Mouse (Mus musculus): ENCODE data around the gene 2010300C02Rik.
"Not testable (repeated sequence)": the region's sequence is repeated elsewhere in the genome, so short reads cannot be mapped to it uniquely, and the experiment has no call there.

2010300C02Rik gene

GRCm38 (mm10) chr1:37719761-37720640 lies at the start of gene 2010300C02Rik:
2010300C02Rik (minus strand) TSS chr1:37720085.
- no peak for DNase-seq (ENCODE audit: low read depth in 2 of 2, low spot score in 2 of 2)

DNA sequence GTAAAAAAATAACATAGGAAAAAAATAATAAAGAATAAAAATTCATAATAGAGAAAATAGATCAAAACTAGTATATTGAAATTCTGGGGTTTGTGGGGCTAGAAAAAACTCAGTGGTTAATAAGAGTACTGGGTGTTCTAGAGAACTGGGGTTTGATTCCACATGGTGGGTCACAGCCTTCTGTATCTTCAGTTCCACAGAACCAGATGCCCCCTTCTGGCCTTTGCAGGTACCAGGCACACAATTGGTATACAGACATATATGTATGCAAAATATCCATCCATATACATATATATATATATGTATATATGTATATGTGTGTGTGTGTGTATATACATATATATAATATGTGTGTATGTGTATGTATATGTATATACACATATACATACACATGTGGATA lies 39.5 kb upstream of the 2010300C02Rik start:
- no peak for DNase-seq (ENCODE audit: low read depth in 2 of 2, low spot score in 2 of 2)

DNA sequence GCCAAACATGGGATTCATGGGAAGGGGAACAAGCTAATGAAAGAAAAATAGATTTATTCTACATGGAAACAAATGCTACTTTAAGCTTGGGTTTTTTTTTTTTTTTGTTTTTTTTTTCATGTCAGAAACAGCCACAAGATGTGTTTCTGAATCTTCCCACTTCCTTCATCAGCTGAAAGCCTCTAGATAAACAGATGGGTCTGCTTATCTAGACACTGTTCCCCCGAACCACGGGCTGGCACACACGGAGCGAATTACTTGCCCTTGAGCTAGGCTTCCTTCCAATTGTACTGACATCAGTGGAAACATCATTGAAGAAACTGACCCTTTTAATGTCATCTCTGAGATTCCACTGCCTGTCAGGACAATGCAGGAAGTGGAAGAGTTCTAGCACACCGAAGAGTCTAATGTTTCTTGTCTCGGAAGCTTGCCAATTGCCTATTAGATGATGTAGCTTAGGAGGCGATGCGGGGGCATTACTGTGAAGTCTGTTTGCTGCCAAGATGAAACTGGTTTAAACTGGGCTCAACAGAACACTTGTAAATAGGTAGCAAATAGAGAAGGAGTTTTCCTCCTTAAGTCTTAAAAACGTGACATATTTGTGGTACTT lies 24.9 kb upstream of the 2010300C02Rik start:
- DNase-seq (ENCODE audit: low read depth in 2 of 2, low spot score in 2 of 2): no peak

DNA sequence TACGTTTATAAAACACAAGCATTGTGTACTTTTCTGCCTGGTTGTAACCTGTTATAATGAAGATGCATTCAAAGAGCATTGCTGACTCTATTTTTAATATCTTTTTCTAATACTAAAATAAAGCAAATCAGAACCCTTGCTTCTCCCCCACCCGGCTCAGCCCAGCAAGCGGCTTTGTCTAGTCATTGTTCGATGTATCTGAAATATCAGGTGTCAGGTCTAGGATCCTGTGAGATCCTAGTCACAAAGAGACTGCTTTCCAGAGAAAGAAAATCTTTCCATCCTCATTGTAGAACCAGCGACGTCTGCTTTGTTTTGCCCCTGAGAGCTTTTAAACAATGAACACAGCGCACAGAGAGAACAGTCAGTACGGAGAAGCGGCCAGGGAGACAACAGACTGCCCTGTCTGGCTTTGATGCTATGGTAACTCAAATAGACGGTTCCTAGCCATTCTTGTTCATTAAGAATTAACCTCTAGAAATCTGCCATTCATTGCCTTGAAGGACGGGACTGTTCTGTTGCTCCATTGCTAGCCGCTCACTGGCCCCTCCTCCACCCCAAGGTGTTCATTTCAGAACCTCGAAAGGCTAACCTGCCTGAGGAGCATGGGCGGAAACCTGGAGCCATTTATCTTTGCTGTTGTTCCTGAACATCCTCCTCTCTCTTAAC lies 22.9 kb upstream of the 2010300C02Rik start:
- no peak for DNase-seq (ENCODE audit: low read depth in 2 of 2, low spot score in 2 of 2)

DNA sequence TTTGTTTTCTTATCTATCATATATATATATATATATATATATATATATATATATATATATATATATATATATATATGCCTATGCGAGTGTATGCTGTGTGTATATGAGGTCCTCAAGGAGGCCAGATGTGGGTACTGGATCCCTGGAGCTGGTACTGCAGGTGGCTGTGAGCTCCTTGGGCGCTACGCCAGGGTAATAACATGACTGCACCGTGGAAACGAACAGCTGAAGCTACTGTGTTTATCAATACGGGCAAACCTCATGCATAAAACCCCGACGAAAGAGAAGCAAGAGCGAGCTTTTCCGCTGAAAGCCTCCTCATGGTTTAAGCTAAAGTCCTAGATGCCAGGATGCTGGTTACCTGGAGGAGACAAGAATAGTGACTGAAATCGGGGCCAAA lies 22.2 kb upstream of the 2010300C02Rik start:
- DNase-seq (ENCODE audit: low read depth in 2 of 2, low spot score in 2 of 2): no peak

GRCm38 (mm10) chr1:37740161-37740802 lies 20.4 kb upstream of the 2010300C02Rik start:
- DNase-seq (ENCODE audit: low read depth in 2 of 2, low spot score in 2 of 2): no peak

DNA sequence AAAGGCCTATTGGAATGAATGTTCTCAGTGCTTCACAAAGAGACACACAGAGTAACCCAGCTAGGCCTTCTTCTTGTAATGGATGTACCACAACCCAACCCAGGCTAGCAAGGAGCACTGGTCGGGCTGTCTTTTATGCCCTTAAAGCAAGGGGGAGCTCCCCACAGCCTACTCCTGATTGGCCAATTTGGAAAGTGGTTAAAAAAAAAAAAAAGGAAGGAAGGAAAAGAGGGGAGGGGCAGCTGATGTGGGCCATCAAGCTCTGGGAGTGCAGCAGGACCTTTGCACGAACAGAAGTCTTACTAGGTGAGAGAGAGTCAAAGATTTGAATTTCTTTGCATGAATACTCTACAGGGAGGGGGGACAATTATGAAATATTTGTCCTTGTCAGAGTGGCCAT lies 19.0 kb upstream of the 2010300C02Rik start:
- DNase-seq (ENCODE audit: low read depth in 2 of 2, low spot score in 2 of 2): no peak

GRCm38 (mm10) chr1:37737045-37737444 lies 17.2 kb upstream of the 2010300C02Rik start:
- no peak for DNase-seq (ENCODE audit: low read depth in 2 of 2, low spot score in 2 of 2)

GRCm38 (mm10) chr1:37735932-37736331 lies 16.0 kb upstream of the 2010300C02Rik start:
- no peak for DNase-seq (ENCODE audit: low read depth in 2 of 2, low spot score in 2 of 2)

DNA sequence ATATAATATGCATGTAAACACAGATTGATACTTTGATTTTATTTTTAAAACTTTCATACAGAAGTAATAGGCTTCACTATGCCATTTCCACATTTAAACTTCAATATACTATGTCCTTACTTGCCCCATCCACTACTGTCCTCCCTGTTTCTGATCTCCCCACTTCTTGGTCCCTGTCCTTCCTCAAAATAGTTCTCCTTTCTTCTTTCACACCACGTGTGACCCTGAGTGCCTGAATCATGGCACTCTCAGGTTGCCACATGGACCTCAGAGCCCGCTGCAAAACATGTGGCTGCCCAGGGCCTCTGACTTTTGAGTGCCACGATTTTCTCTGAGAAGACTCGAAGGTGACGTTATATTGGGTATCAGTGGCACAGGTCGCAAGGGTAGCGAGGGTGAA lies 15.0 kb upstream of the 2010300C02Rik start:
- DNase-seq (ENCODE audit: low read depth in 2 of 2, low spot score in 2 of 2): no peak

GRCm38 (mm10) chr1:37729353-37729752 lies 9.5 kb upstream of the 2010300C02Rik start:
- no peak for DNase-seq (ENCODE audit: low read depth in 2 of 2, low spot score in 2 of 2)

DNA sequence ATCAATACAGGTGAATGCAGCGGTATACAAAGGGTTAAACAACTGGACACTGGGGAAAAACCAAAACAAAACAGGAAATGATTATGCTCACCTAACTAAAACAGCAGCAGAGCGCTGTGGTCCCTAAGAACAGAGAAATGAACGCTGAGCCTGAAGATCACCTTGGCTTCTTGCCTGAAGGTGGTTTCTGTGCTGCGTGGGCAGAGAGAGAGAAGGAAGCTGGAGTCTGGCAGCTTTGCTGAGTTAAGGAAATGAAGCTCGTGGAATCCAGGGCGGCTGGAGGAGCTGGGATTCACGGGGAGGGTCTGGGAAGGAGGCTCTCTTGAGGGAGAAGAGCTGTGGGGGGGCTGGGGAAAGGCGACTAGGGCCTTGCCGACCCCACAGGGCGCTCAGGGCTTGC lies 8.2 kb upstream of the 2010300C02Rik start:
- no peak for DNase-seq (ENCODE audit: low read depth in 2 of 2, low spot score in 2 of 2)

DNA sequence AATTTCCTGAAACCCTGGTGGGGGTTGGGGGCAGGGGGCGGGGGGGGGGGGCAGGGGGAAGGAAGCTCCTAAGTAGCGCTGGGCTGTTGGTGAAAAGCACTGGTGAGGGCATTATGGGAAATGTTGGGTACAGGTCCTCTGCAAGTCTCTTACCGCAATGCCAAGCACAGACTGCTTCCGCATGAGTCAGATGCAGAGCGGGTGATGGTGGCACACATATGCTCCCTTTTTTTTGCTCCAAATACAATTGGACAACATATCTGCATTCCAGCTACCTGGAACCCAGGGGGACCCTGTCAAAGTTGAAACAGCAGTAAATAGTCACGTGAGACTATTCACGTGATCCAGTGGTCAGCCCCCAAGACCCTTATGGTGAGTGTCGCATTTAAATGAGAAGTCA lies 7.3 kb upstream of the 2010300C02Rik start:
- DNase-seq (ENCODE audit: low read depth in 2 of 2, low spot score in 2 of 2): no peak

- DNase-seq (ENCODE audit: low read depth in 2 of 2, low spot score in 2 of 2): no peak
Observed at GRCm38 (mm10) chr1:37726426-37726825, 6.5 kb upstream of the 2010300C02Rik start.

DNA sequence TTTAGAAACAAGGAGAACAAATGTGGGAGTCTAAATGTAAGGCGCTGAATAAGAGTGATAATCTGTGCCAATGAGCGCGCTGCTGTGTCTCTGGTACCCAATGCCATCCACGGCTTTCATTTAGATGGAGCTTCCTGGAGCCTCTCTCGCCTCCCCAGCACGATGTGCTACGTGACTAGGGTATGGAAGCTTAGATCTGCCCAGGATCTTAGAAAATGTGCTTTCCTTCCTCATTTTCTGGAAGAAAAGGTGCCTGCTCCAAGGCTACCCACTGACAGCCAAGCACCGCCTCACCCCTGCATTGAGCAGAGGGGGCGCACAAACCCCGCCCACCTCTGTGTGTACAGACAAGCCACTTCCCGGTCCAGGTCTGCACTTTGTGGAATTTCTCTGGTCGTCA lies 6.0 kb upstream of the 2010300C02Rik start:
- no peak for DNase-seq (ENCODE audit: low read depth in 2 of 2, low spot score in 2 of 2)

DNA sequence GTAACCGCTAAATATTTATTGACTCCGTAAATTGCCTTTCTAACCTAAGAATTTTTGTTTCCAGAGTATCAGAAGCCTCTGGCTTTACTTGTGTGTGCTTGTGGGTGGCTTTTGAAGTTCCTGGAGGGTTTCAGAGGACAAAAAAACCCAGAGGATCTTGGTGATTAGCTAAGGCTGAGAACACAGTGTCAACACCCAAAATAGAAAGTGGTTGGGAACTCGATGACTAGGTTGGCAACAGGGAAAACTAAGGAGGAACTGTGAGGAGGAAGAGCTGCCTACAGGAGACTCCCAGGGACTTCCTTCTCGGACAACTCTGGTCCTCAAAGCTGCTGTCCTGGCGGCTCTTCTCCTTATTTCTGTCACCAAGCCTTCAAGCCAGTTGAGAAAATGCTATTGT lies 1.2 kb upstream of the 2010300C02Rik start:
- DNase-seq (ENCODE audit: low read depth in 2 of 2, low spot score in 2 of 2): no peak

GRCm38 (mm10) chr1:37719030-37719723 lies 708 bp downstream of the 2010300C02Rik start:
- no peak for DNase-seq (ENCODE audit: low read depth in 2 of 2, low spot score in 2 of 2)

GRCm38 (mm10) chr1:37718516-37718915 lies 1.4 kb downstream of the 2010300C02Rik start:
- DNase-seq (ENCODE audit: low read depth in 2 of 2, low spot score in 2 of 2): no peak

DNA sequence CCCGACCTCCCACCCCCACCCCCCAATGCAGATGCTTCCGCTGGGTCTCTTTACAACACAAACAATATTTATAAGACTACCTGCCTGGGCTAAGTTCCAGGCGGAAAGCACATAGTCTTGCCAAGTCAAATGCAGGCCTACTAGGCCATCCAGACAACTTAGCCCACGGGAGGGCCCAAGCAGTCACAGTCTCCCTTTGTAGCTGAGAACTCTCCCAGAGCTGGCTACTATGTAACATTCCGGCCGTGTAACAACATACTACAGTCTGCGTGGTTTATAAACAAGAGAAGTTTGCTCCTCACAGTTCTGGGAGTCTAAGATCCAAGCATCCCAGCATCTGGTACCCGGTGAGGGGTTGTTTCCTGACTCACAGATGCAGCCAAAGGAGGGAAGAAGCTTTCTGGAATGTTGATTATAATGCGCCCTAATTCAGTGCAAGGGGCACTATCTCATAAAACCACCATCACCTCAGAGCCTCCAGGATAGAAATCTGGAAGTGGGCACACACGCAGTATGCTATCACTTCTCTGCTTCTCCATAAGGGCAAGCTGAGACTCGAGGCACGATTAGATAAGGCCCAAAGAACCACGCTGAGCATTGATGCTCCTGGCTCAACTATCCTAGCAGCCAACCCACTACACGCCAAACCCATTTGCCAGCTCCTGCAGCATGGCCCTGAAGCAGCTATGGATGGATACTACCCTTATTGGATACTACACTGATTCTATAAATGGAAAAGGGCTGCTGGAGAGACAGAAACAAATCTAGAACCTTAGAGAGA lies 2.3 kb downstream of the 2010300C02Rik start:
- DNase-seq (ENCODE audit: low read depth in 2 of 2, low spot score in 2 of 2): no peak

DNA sequence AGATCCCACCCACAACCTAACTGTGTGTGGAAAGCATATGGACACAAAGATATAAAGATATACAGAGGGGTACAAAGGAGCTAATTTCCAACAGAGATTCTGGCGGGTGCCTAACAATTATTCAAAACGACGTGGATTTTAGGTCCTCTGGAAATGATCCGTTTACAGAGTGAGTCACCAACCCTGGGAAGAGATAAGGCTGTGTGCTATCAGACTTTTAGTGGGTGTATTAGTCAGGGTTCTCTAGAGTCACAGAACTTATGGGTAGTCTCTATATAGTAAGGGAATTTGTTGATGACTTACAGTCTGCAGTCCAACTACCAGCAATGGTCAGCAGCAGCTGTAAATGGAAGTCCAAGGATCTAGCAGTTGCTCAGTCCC lies 7.5 kb downstream of the 2010300C02Rik start:
- DNase-seq (ENCODE audit: low read depth in 2 of 2, low spot score in 2 of 2): not testable (repeated sequence)
